Mouse (Mus musculus): ENCODE results near the gene Adam22.

The Adam22 gene

DNA sequence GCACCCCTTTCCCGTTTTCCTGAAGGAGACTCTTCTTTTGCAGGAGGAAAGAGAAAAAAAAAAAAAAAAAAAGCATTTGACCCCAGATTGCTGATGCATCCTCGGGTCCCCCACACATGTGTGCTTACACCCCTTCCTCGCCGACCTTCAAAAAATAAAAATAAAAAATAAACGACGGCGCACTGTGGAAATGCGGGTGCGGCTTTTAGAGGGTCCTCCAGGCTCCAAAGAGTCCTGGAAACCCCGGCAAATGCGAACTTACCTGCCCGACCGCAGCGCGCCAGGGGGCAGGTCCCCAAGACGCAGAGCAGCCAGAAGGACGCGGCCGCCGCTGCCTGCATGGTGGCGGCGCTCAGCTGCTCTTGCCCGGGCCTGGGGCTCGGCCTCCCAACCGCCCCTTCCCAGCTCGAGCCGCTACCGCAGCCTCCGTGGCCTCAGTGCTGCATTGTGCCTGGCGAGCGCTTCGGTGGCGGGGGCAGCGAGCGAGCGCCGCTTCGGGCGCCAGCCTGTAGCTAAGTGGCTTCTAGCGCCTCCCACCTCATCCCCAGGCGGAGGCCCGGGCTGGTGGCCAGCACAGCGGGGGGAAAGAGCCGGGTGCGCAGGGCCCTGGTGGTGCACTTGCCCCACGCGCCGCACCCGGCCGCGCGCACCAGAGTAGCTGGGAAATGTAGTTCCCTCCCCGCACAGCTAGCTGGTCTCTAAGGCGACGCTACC, at the start of gene Adam22:
Adam22 (minus strand) TSS at position 547 of the 714 bp plus-strand sequence.
- DNase-seq (ENCODE audit: low read depth, low spot score): no peak

GRCm38 (mm10) chr5:8417443-8417842, 49.5 kb upstream of the Adam22 start:
- no peak for DNase-seq (ENCODE audit: low read depth, low spot score)

GRCm38 (mm10) chr5:8416683-8417413, 48.9 kb upstream of the Adam22 start:
- no peak for DNase-seq (ENCODE audit: low read depth, low spot score)

DNA sequence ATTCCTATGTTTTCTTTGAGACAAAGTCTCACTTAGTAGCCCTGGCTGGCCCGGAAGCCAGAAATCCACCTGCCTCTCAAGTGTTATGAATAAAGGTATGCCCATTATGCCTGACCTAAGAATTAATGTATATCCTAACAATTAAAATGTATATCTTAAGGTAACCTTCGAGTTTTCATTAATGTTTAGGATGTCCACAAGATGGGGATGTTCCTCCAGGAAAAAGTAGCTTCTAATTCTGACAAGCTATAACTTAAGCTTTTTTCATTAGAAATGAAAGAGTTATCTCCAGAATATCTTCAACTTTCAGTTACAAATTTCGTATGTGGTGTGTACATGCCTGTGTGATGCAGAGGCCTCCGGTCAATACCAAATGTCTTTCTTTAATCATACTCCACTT, 40.8 kb upstream of the Adam22 start:
- peak; percentile 21 for DNase-seq (ENCODE audit: low read depth, low spot score)

GRCm38 (mm10) chr5:8397587-8398249, 29.8 kb upstream of the Adam22 start:
- no peak for DNase-seq (ENCODE audit: low read depth, low spot score)

DNA sequence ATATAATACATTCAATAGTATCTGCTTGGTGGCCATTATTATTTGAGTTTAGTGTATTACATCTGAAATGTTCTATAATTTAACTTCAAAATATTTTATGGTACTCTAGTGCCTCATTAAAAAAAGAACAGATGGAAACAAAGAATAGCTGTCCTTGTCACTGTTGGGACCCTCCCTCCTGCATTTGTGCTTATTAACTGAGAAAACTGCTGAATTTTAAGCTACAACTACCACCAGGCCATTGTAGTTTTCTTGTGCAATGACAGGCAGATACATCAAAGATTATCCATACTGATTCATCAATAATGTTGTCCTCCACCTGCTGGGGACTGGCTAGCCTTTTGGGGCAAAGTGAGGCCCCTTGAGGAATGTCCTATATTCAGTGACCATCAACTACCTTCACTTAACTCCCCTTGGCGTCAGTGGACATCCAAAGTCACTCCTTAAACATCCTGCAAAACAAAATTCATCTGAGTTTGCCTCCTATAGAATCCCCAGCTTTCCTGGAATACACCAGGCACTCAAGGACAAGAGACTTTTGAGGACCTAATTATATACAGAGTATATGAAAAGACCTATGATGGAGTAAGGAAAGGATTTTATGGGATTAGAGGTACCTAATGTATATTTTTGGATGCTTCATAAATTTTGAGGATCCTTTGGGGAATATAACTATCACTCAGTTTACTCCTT, 26.1 kb upstream of the Adam22 start:
- DNase-seq (ENCODE audit: low read depth, low spot score): no peak

DNA sequence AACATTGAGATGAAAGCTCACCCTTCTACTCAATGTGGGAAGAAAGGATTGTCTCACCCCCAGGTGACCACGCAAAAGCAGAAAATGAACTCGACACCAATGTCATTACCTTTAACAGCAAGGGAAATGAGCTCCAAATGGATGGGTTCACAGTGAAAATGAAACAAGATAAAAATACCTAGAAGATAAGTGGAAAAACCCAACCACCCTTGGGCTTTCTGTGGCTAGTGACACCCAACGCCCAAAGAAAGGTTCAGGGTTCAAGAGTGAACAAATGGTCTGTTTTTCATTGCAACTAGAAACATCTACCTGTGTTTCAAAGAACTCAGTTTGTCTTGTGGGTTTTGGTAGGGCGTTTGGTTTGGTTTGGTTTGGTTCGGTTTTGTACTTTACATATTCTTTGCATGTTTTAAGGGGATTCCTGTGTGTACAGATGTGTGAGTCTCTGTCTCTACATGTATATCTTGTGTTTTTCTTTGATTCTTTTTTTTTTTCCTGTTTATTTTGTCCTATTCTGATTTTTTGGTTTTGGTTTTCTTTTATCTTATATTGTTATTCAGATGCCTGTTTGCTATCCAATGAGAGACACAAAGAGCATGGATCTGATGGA, 6.4 kb upstream of the Adam22 start:
- DNase-seq (ENCODE audit: low read depth, low spot score): no peak

- DNase-seq (ENCODE audit: low read depth, low spot score): no peak
Measured at GRCm38 (mm10) chr5:8373415-8373814, 5.5 kb upstream of the Adam22 start.

DNA sequence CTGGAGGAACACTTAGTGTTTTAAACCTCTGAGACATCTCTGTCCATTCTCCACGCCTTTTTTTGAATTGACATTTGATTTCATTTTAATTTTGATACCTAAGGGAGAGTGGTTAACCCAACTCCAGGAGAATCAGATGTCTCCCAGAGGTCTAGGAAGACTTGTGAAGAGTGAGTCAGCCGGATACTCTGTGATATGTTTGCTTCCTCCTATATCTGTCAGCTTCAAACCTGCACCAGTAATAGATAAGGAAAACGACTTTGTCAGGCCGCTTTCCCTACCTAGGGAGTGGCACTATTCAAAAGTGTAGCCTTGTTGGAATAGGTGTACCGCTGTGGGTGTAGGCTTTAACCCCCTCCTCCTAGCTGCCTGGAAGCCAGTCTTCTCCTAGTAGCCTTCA, 821 bp upstream of the Adam22 start:
- DNase-seq (ENCODE audit: low read depth, low spot score): no peak

- DNase-seq (ENCODE audit: low read depth, low spot score): no peak
Measured at GRCm38 (mm10) chr5:8368328-8368692, 350 bp upstream of the Adam22 start.

DNA sequence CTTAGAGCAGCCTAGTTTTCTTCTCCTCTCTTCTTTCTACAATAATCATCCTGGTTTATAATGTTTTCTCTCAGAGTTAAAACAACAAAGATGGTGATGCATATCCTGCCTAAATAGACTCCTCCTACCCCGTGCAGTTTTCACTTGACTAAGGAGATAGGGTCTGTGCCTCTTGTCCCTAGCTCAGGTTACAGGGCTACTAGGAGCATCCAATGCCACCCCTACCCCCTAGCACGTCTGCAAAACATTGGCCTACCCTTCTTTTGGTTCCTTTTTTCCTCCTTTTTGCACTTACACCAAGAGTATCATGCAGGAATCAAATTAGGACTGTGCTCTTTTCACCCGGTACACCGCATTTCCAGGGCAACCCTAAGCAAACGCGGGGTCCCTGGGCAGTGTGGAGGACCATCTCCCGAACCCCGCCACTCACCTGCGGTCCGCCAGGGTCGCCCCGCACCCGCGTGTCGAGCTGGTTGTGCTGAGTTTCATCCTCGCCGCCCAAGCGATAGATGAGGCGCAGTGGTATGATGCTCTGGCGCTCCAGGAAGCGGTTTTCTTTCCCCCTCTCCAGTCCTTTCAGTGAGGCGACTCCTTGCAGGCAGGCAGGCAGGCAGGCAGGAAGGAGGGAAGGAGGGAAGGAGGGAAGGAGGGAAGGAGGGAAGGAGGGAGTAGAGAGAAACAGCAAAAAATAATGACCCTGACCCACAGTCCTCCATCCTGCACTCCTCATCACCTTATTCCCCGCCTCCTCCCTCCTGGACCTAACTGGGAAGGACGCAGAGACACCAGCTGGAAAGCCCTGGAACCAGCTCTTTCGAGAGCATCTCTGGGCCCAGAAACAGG, 968 bp downstream of the Adam22 start:
- no peak for DNase-seq (ENCODE audit: low read depth, low spot score)

- DNase-seq (ENCODE audit: low read depth, low spot score): no peak
Measured at GRCm38 (mm10) chr5:8362361-8362760, 5.6 kb downstream of the Adam22 start.

- DNase-seq (ENCODE audit: low read depth, low spot score): no peak
Measured at GRCm38 (mm10) chr5:8357677-8358076, 10.3 kb downstream of the Adam22 start.

GRCm38 (mm10) chr5:8356885-8357651, 10.9 kb downstream of the Adam22 start:
- no peak for DNase-seq (ENCODE audit: low read depth, low spot score)

DNA sequence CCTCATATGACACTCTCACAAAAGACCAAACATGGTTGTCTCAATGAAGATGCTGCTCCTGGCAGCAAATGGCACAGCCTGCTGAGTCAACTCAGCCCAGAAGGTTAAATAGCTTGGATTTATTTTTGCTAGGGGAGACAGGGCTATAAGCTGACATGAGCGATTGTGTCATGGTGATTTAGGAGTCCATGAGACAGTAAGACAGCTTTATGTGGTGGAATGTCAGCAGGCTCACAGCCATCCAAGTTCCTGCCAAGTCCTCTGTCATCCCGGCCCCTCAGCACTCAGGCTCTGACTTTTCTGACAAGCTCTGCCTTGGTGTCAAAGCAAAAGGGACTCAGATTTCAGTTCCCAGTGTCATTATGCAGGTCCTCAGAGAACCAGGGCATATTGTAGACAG, 11.6 kb downstream of the Adam22 start:
- no peak for DNase-seq (ENCODE audit: low read depth, low spot score)

- no peak for DNase-seq (ENCODE audit: low read depth, low spot score)
Measured at GRCm38 (mm10) chr5:8349557-8349956, 18.4 kb downstream of the Adam22 start.

DNA sequence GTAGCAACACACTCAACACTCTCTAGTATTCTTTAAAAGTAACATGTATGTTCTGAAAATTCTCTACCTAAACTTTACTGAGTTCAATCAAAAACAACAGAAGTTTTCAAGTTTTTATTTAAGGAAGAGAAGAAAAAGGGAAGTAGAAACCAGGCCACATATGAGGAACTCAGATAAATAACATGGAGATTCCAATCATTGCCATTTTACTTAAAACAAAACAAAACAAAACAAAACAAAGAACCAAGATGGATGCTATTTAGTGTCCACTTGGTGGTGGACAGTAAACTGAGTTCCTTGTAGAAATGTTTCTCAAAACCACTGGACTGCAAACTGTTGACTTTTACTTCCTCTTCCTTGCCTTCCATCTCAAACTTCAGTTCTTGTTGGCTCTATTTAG, 21.6 kb downstream of the Adam22 start:
- DNase-seq (ENCODE audit: low read depth, low spot score): no peak

- DNase-seq (ENCODE audit: low read depth, low spot score): no peak
Measured at GRCm38 (mm10) chr5:8343296-8343695, 24.7 kb downstream of the Adam22 start.

DNA sequence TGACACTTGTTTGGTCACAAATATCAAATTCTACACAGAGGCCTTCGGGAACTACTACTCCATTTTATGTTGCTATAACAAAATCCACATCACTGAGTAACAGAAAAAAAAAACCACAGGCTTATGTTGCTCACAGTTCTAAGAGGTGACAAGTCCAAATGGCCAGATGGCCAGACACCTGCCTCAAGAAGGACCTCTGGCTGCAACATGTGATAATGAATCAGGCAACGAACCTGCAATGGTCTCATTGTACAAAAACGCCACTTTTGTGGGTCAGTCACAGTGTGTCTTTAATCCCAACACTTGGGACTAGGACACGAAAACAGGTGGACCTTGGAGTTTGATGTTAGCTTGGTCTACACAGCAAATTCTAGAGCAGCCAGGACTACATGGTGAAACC, 26.3 kb downstream of the Adam22 start:
- no peak for DNase-seq (ENCODE audit: low read depth, low spot score)

DNA sequence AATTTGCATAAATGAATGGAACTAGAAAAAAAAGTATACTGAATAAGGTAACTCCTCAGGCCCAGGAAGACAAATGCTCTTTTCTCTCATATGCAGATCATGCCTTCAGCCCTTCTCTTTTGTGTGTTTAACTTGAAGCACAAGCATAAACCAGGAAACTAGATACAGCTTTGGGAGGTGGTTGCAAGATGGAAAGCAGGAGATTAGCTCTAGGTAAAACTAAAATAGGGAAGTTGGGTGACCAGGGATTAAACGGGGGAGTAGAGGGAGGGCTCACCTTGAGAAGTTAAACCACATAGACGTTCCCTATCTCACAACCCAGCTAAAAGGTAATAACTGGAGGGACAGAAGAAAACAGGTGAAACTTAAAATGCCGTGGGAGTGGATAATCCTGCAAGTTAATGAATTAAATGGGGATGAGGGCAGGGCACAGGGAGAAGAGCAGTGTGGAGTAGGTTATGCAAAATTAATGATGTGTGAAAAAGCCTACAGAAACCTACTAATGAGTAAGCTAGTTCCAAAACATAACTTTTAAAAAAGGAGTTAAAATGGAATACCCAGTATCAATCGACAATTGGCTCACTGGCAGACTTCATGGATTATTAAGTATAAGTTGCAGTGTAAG, 40.2 kb downstream of the Adam22 start:
- DNase-seq (ENCODE audit: low read depth, low spot score): no peak

All from CD4-positive, CD25-positive, alpha-beta regulatory T cell, adult 2 months (primary cell).